Mouse (Mus musculus) MEL (cell line): Measurements from ENCODE around the gene Nup160. TPM values are rescaled to one million over a fixed set of nuclear protein-coding genes. Genes with fewer than 3 reads are reported as not detected.

ENCODE experiments used
- DNase-seq: peaks from one replicate; pipeline ENCODE4 v3.0.0; 2011; ENCODE audit warnings: low read depth, low spot score
- H3K27ac ChIP-seq: 2 replicates; pipeline ENCODE4 v1.5.1; 2012; ENCODE audit warnings: low read depth, mild to moderate bottlenecking, control low read depth, low read length, moderate library complexity; ENCODE audit not compliant: control insufficient read depth
- H3K27me3 ChIP-seq, 2 experiments: fragments of 150-350 bp in 1 of 2; sonication (generic) in 1 of 2; 2 replicates each; pipeline ENCODE4 v1.6.1; 2012; ENCODE audit warnings: low read length in 2 of 2, mild to moderate bottlenecking in 2 of 2, improper control_type of control experiment in 1 of 2, moderate library complexity in 1 of 2; ENCODE audit not compliant: insufficient read depth in 2 of 2, control insufficient read depth in 1 of 2
- H3K36me3 ChIP-seq, 2 experiments: 2 replicates each; pipeline ENCODE4 v1.6.1; 2012 to 2014; ENCODE audit warnings: low read length in 2 of 2, improper control_type of control experiment in 1 of 2, inconsistent platforms in 1 of 2, mild to moderate bottlenecking in 1 of 2; ENCODE audit not compliant: insufficient read depth in 2 of 2, control insufficient read depth in 1 of 2
- H3K4me1 ChIP-seq, 2 experiments: fragments of 150-350 bp in 1 of 2; sonication (generic) in 1 of 2; 2 replicates each; pipeline ENCODE4 v1.6.1; 2012; ENCODE audit warnings: low read length in 2 of 2, improper control_type of control experiment in 1 of 2, mild to moderate bottlenecking in 1 of 2; ENCODE audit not compliant: insufficient read depth in 2 of 2, control insufficient read depth in 1 of 2
- H3K4me3 ChIP-seq, 2 experiments: fragments of 150-350 bp in 1 of 2; sonication (generic) in 1 of 2; 2 replicates each; pipeline ENCODE4 v1.5.1; 2012; ENCODE audit warnings: low read depth in 2 of 2, low read length in 2 of 2, mild to moderate bottlenecking in 2 of 2, moderate library complexity in 2 of 2, control low read depth in 1 of 2, improper control_type of control experiment in 1 of 2; ENCODE audit not compliant: control insufficient read depth in 1 of 2, insufficient read depth in 1 of 2
- H3K79me2 ChIP-seq: 2 replicates; pipeline ENCODE4 v1.6.1; 2012; ENCODE audit warnings: mild to moderate bottlenecking, low read length, moderate library complexity; ENCODE audit not compliant: control insufficient read depth, poor library complexity, insufficient read depth
- H3K9ac ChIP-seq: 2 replicates; pipeline ENCODE4 v1.6.1; 2012; ENCODE audit warnings: low read depth, mild to moderate bottlenecking, control low read depth, low read length, moderate library complexity; ENCODE audit not compliant: control insufficient read depth, poor library complexity, severe bottlenecking
- H3K9me3 ChIP-seq: fragments of 150-350 bp; sonication (generic); replicated peaks from 2 replicates; pipeline ENCODE4 v1.6.1; 2012; ENCODE audit warnings: mild to moderate bottlenecking, low read length, improper control_type of control experiment, moderate library complexity; ENCODE audit not compliant: insufficient read depth
- BHLHE40 ChIP-seq: IDR thresholded peaks from 2 replicates; pipeline ENCODE4 v1.6.1; 2012; ENCODE audit warnings: low read depth, mild to moderate bottlenecking, inconsistent platforms, low read length, improper control_type of control experiment, borderline replicate concordance
- CTCF ChIP-seq, 3 experiments: IDR thresholded peaks in 2 of 3; conservative IDR thresholded peaks in 1 of 3; 2 replicates each; pipeline ENCODE4 v1.5.1; 2011 to 2012; ENCODE audit warnings: low read length in 3 of 3, low read depth in 2 of 3, mild to moderate bottlenecking in 2 of 3, improper control_type of control experiment in 1 of 3, inconsistent platforms in 1 of 3, mixed read lengths in 1 of 3, moderate library complexity in 1 of 3; ENCODE audit not compliant: control insufficient read depth in 1 of 3, insufficient read depth in 1 of 3, poor library complexity in 1 of 3, severe bottlenecking in 1 of 3
- E2F4 ChIP-seq: IDR thresholded peaks from 2 replicates; pipeline ENCODE4 v1.6.1; 2011; ENCODE audit warnings: low read depth, low read length, improper control_type of control experiment, borderline replicate concordance
- ELF1 ChIP-seq: IDR thresholded peaks from 2 replicates; pipeline ENCODE4 v1.6.1; 2014; ENCODE audit warnings: low read depth, mild to moderate bottlenecking, inconsistent platforms, low read length, improper control_type of control experiment, moderate library complexity
- ETS1 ChIP-seq: IDR thresholded peaks from 2 replicates; pipeline ENCODE4 v1.6.1; 2012; ENCODE audit warnings: low read depth, mild to moderate bottlenecking, inconsistent platforms, low read length, improper control_type of control experiment, moderate library complexity
- GABPA ChIP-seq: IDR thresholded peaks from 2 replicates; pipeline ENCODE4 v1.6.1; 2012; ENCODE audit warnings: low read depth, mild to moderate bottlenecking, inconsistent platforms, low read length, improper control_type of control experiment, moderate library complexity
- GATA1 ChIP-seq: IDR thresholded peaks from 2 replicates; pipeline ENCODE4 v1.6.1; 2011; ENCODE audit warnings: low read depth, low read length, improper control_type of control experiment
- HCFC1 ChIP-seq: IDR thresholded peaks from 2 replicates; pipeline ENCODE4 v1.6.1; 2012; ENCODE audit warnings: low read depth, mild to moderate bottlenecking, inconsistent platforms, low read length, improper control_type of control experiment, moderate library complexity
- JUND ChIP-seq: IDR thresholded peaks from 2 replicates; pipeline ENCODE4 v1.6.1; 2011; ENCODE audit warnings: low read depth, mild to moderate bottlenecking, improper control_type of control experiment, low read length
- KAT2A ChIP-seq: conservative IDR thresholded peaks from 2 replicates; pipeline ENCODE4 v1.6.1; 2012; ENCODE audit warnings: low read depth, low read length, improper control_type of control experiment, inconsistent platforms
- MAFK ChIP-seq: IDR thresholded peaks from 2 replicates; pipeline ENCODE4 v1.6.1; 2011; ENCODE audit warnings: low read depth, mild to moderate bottlenecking, low read length, improper control_type of control experiment, borderline replicate concordance
- MAZ ChIP-seq: IDR thresholded peaks from 2 replicates; pipeline ENCODE4 v1.6.1; 2012; ENCODE audit warnings: low read depth, mild to moderate bottlenecking, inconsistent platforms, low read length, improper control_type of control experiment
- MEF2A ChIP-seq: IDR thresholded peaks from 2 replicates; pipeline ENCODE4 v1.6.1; 2014; ENCODE audit warnings: low read depth, mild to moderate bottlenecking, inconsistent platforms, low read length, improper control_type of control experiment; ENCODE audit not compliant: poor library complexity, insufficient replicate concordance, severe bottlenecking; ENCODE audit errors: extremely low read depth
- MXI1 ChIP-seq: IDR thresholded peaks from 2 replicates; pipeline ENCODE4 v1.6.1; 2011; ENCODE audit warnings: mild to moderate bottlenecking, low read depth, low read length, improper control_type of control experiment
- MYB ChIP-seq: IDR thresholded peaks from 2 replicates; pipeline ENCODE4 v1.6.1; 2011; ENCODE audit warnings: mild to moderate bottlenecking, low read depth, low read length, improper control_type of control experiment
- MYC ChIP-seq: IDR thresholded peaks from 2 replicates; pipeline ENCODE4 v1.6.1; 2011; ENCODE audit warnings: low read depth, mild to moderate bottlenecking, low read length, improper control_type of control experiment, moderate library complexity
- NELFE ChIP-seq: IDR thresholded peaks from 2 replicates; pipeline ENCODE4 v1.6.1; 2011; ENCODE audit warnings: low read depth, low read length, improper control_type of control experiment
- NRF1 ChIP-seq: IDR thresholded peaks from 2 replicates; pipeline ENCODE4 v1.6.1; 2014; ENCODE audit warnings: low read depth, mild to moderate bottlenecking, inconsistent platforms, low read length, improper control_type of control experiment, moderate library complexity; ENCODE audit not compliant: poor library complexity, insufficient read depth, severe bottlenecking
- POLR2A ChIP-seq, 2 experiments: IDR thresholded peaks; 2 replicates each; pipeline ENCODE4 v1.6.1; 2011 to 2012; ENCODE audit warnings: low read length in 2 of 2, mild to moderate bottlenecking in 2 of 2, control low read depth in 1 of 2, improper control_type of control experiment in 1 of 2, low read depth in 1 of 2, moderate library complexity in 1 of 2; ENCODE audit not compliant: control insufficient read depth in 1 of 2, insufficient read depth in 1 of 2, poor library complexity in 1 of 2
- POLR2AphosphoS5 ChIP-seq: IDR thresholded peaks from 2 replicates; pipeline ENCODE4 v1.6.1; 2012; ENCODE audit warnings: low read depth, borderline replicate concordance, mild to moderate bottlenecking, inconsistent platforms, low read length, moderate library complexity, mixed read lengths
- RAD21 ChIP-seq: IDR thresholded peaks from 2 replicates; pipeline ENCODE4 v1.6.1; 2011; ENCODE audit warnings: mild to moderate bottlenecking, low read depth, low read length, improper control_type of control experiment
- RCOR1 ChIP-seq: IDR thresholded peaks from 2 replicates; pipeline ENCODE4 v1.6.1; 2012; ENCODE audit warnings: low read depth, mild to moderate bottlenecking, inconsistent platforms, low read length, improper control_type of control experiment
- SIN3A ChIP-seq: IDR thresholded peaks from 2 replicates; pipeline ENCODE4 v1.6.1; 2012; ENCODE audit warnings: low read length, improper control_type of control experiment, inconsistent platforms
- SMC3 ChIP-seq: IDR thresholded peaks from 2 replicates; pipeline ENCODE4 v1.6.1; 2011; ENCODE audit warnings: low read depth, low read length, improper control_type of control experiment
- TAL1 ChIP-seq: IDR thresholded peaks from 2 replicates; pipeline ENCODE4 v1.6.1; 2012; ENCODE audit warnings: mild to moderate bottlenecking, inconsistent platforms, low read length, moderate library complexity, mixed read lengths
- TBP ChIP-seq: IDR thresholded peaks from 2 replicates; pipeline ENCODE4 v1.8.0; 2011; ENCODE audit warnings: low read depth, low read length, improper control_type of control experiment
- TCF12 ChIP-seq: IDR thresholded peaks from 2 replicates; pipeline ENCODE4 v1.6.1; 2014; ENCODE audit warnings: low read depth, mild to moderate bottlenecking, inconsistent platforms, low read length, improper control_type of control experiment, moderate library complexity
- USF2 ChIP-seq, 2 experiments: IDR thresholded peaks; 2 replicates each; pipeline ENCODE4 v1.6.1; 2011 to 2012; ENCODE audit warnings: improper control_type of control experiment in 2 of 2, low read length in 2 of 2, borderline replicate concordance in 1 of 2, inconsistent platforms in 1 of 2, low read depth in 1 of 2, mild to moderate bottlenecking in 1 of 2; ENCODE audit not compliant: insufficient read depth in 1 of 2
- ZC3H11A ChIP-seq: IDR thresholded peaks from 2 replicates; pipeline ENCODE4 v1.6.1; 2012; ENCODE audit warnings: low read depth, mild to moderate bottlenecking, inconsistent platforms, low read length, improper control_type of control experiment
- ZKSCAN1 ChIP-seq: IDR thresholded peaks from 2 replicates; pipeline ENCODE4 v1.6.1; 2012; ENCODE audit warnings: low read depth, mild to moderate bottlenecking, inconsistent platforms, low read length, improper control_type of control experiment, moderate library complexity
- ZMIZ1 ChIP-seq: IDR thresholded peaks from 2 replicates; pipeline ENCODE4 v1.6.1; 2012; ENCODE audit warnings: low read depth, mild to moderate bottlenecking, inconsistent platforms, low read length, improper control_type of control experiment, moderate library complexity
- ZNF384 ChIP-seq: IDR thresholded peaks from 2 replicates; pipeline ENCODE4 v1.6.1; 2012; ENCODE audit warnings: low read depth, mild to moderate bottlenecking, inconsistent platforms, low read length, improper control_type of control experiment
- polyA plus RNA-seq, 2 experiments: library from polyadenylated mRNA; stranded (reverse) in 1 of 2; unstranded in 1 of 2; fragments of >175 nt in 1 of 2; fragments of >200 nt in 1 of 2; gene quantifications; 2 replicates each; pipeline versions ENCODE4 v1.2.1 to v1.2.4; 2012; ENCODE audit warnings: low replicate concordance in 2 of 2, low read depth in 1 of 2; ENCODE audit not compliant: insufficient read length in 2 of 2, insufficient read depth in 1 of 2, missing spikeins in 1 of 2
- total RNA-seq: library from RNA; depleted of rRNA; stranded (reverse); fragments of 300-350 nt; gene quantifications from 2 replicates; pipeline ENCODE4 v1.2.3, GENCODE M21; 2012

Gene Nup160
- total and polyA plus RNA-seq, 3 experiments = 43.8 to 91.4 (median 63.8) TPM

DNA sequence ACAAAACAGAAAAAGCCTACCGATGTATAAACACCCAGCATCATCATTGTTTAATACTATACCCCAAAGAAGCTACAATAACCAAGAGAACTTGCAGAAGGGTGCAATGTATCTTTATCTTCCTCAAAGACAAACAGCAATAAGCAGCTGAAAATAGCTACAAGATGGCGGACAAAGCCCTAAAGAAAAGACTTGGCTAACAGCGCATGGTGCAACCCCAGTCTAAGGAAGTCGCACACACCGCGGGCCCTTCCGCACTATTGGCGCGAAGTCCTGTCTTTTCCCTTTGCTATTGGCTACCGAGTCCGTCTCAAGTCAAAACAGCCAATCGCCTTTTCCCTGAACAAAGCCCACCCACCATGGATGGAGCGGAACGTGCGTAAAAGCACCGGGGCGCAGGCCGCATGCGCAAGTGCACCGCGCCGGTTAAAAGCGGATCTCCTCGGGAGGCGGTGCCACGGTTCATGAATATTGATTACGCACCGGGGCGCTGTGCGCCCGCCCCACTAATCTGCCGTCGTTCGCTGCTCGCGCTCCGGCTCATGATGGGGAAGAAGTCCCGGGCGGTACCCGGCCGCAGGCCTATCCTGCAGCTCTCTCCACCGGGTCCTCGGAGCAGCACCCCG lies 68.2 kb downstream of the Nup160 start, which contains the start of gene Fnbp4 (continued):
- peak; percentile 13; the same call in 1 of the 2 replicates for TF ChIP-seq MXI1
- TF ChIP-seq GABPA = no peak

DNA sequence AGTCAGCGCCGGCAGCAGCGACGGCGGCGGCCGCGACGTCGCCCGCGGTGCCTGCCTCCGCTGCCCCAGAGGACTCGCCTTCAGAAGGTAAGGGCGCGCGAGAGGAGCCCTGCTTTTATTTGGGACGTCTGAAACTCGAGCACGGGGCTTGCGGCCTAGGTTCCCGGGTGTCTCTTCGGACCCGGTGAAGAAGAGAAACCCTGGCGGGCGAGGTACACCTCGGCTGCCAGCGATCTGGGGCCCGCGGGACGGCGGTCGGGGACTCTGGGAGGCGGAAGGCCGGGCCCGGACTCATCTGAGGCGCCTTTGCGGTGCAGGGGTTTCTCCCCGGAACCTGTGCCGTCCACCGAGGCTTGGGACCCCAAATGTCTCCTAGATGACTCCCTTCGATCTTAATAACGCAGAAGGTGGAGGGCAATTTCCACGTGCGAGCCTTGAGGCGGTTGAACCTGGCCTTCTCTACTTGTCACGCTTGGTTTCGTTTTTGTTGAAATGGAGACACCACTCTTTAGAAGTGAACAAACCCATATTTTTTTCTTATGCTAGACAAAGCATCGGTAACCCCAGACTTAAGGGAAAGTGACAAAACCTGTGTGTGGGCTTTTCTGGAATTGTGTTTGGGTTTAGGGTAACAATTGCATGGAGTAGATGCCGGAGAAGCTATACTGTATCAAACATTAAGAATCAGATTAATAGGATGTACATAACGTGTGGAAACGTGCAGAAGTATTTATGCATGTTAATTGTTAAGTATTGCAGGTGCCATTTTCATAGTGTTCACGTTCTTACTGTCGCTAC lies 68.9 kb downstream of the Nup160 start:
- DNase-seq = peak; percentile 60
- no peak for TF ChIP-seq MEF2A
- no peak for TF ChIP-seq MYB
- TF ChIP-seq ZKSCAN1 = no peak
- TF ChIP-seq KAT2A = no peak
- 0 out of 2 replicates have a peak, but pooled peaks have one; percentile 19 for TF ChIP-seq HCFC1
- TF ChIP-seq CTCF (IDR thresholded peaks at IDR 0.05 in 2 of 3, conservative IDR thresholded peaks at IDR 0.05 in 1 of 3; ENCODE audit: control insufficient read depth in 1 of 3, insufficient read depth in 1 of 3, low read depth in 2 of 3, low read length in 3 of 3, poor library complexity in 1 of 3, severe bottlenecking in 1 of 3) = no peak
- TF ChIP-seq MAFK = no peak
- TF ChIP-seq SMC3 = no peak
- TF ChIP-seq MXI1 = peak; percentile 93
- TF ChIP-seq USF2 (IDR thresholded peaks at IDR 0.05; ENCODE audit: borderline replicate concordance in 1 of 2, insufficient read depth in 1 of 2, low read depth in 1 of 2, low read length in 2 of 2) = no peak
- no peak for TF ChIP-seq JUND
- no peak for TF ChIP-seq TAL1
- no peak for TF ChIP-seq TCF12
- TF ChIP-seq ELF1 = no peak
- TF ChIP-seq GATA1 = no peak
- peak; percentile 88 for TF ChIP-seq MYC
- no peak for TF ChIP-seq ZNF384
- TF ChIP-seq SIN3A = peak; percentile 62; the same call in 1 of the 2 replicates
- no peak for TF ChIP-seq MAZ
- TF ChIP-seq ZMIZ1 = no peak
- no peak for TF ChIP-seq BHLHE40
- peak; percentile 5; the same call in 1 of the 2 replicates for TF ChIP-seq ETS1
- no peak for TF ChIP-seq TBP
- TF ChIP-seq NELFE = no peak
- TF ChIP-seq NRF1 = no peak
- TF ChIP-seq ZC3H11A = no peak
- TF ChIP-seq GABPA = no peak
- no peak for TF ChIP-seq RCOR1
- peak in 1 of 2 experiments; percentile 17; a peak in 1 of 4 replicates for TF ChIP-seq POLR2A (IDR thresholded peaks at IDR 0.05; ENCODE audit: control insufficient read depth in 1 of 2, insufficient read depth in 1 of 2, low read depth in 1 of 2, low read length in 2 of 2, poor library complexity in 1 of 2)
- no peak for TF ChIP-seq E2F4
- TF ChIP-seq RAD21 = no peak
- TF ChIP-seq POLR2AphosphoS5 = no peak

More for the DNA sequence above, 68.9 kb downstream of the Nup160 start:
- Histone ChIP-seq H3K27ac (peak overlapping the region; percentile 87), H3K9ac (peak overlapping the region; percentile 98), H3K36me3 (peaks cover 17 to 39% of the 10 kb centered on the region in 2 experiments), H3K27me3 (no peaks in the 10 kb centered on the region), H3K4me1 (peaks cover 8 to 25% of the 10 kb centered on the region in 2 experiments), H3K79me2 (peaks cover 49% of the 10 kb centered on the region), H3K9me3 (no peaks in the 10 kb centered on the region), H3K4me3 (peak overlapping the region; percentile 84 to 86)
